Mouse (Mus musculus): ENCODE data around the gene Cfap100. TPM values are rescaled to one million over a fixed set of nuclear protein-coding genes. Genes with fewer than 3 reads are reported as not detected.

The Cfap100 gene
- polyA plus RNA-seq, 1 experiment from 2014 or later, result 0.44 TPM

DNA sequence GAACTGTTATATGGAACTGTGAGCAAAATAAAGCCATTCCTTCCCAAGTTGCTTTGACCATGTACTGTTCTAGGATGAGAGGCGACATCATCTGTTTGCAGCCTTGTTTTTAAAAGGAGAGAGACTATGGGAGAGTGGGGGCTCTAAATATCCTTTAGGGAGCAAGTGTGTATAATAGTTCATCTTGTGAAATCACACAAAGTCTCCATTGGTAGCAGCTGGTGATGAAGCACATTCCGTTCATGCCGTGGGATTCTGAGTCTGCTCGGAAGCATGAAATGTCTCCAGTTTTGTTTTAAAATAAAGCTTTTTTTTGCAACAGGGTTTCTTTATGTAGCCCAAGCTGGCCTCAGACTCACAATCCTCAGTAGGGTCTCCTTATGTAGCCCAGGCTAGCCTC is 2.6 kb downstream of the Cfap100 start:
- 60% methylated on average over 4 of the region's 4 CpGs for WGBS
- Histone ChIP-seq H3K9me3 (no peaks in the 10 kb centered on the region), H3K4me1 (peaks cover 15% of the 10 kb centered on the region; the same call in 1 of the 2 replicates), H3K4me2 (no peak overlapping the region), H3K4me3 (no peak overlapping the region), H3K27me3 (peaks cover 16% of the 10 kb centered on the region), H3K27ac (no peak overlapping the region), H3K36me3 (no peaks in the 10 kb centered on the region), H3K9ac (no peak overlapping the region)
- ATAC-seq (ENCODE audit: insufficient number of reproducible peaks, low FRiP score, low TSS enrichment, low read depth), result no peak

GRCm38 (mm10) chr6:90425361-90425760 is 3.2 kb downstream of the Cfap100 start:
- WGBS, result 77% methylated on average over 3 of the region's 3 CpGs
- peaks cover 16% of the 10 kb centered on the region for H3K27me3 ChIP-seq
- H3K9ac ChIP-seq, result no peak overlapping the region
- no peak overlapping the region for H3K27ac ChIP-seq
- no peak overlapping the region for H3K4me3 ChIP-seq
- no peak overlapping the region for H3K4me2 ChIP-seq
- no peaks in the 10 kb centered on the region for H3K9me3 ChIP-seq
- ATAC-seq (ENCODE audit: insufficient number of reproducible peaks, low FRiP score, low TSS enrichment, low read depth), result no peak
- H3K36me3 ChIP-seq, result no peaks in the 10 kb centered on the region
- H3K4me1 ChIP-seq, result peaks cover 15% of the 10 kb centered on the region; the same call in 1 of the 2 replicates

DNA sequence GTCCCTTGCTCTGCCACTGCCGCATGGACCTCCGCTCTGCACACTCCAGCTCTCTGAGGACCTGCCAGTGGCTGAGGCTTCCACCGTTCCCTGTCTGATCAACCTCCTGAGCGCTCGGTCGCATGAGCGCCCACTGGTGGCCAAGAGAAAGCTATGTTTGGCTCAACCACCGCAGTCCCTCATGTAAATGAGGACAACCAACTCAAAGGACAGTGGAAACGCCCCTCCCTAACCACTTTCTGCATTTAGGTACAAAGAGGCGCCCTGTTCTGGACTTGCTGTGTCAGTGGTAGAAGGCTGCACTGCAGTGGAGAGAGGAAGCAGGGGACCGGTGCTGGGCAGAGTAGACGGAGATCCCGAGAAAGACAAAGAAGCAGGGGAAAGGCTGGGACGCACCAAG is 6.0 kb downstream of the Cfap100 start:
- peaks cover 10% of the 10 kb centered on the region; the same call in 1 of the 2 replicates for H3K4me1 ChIP-seq
- 0 out of 2 replicates have a peak overlapping the region, but pooled peaks have one; percentile 15 for H3K4me3 ChIP-seq
- H3K4me2 ChIP-seq, result peak overlapping the region; percentile 45
- H3K27ac ChIP-seq, result no peak overlapping the region
- H3K9ac ChIP-seq, result no peak overlapping the region
- WGBS, result 8% methylated on average over 14 of the region's 14 CpGs
- H3K36me3 ChIP-seq, result no peaks in the 10 kb centered on the region
- ATAC-seq (ENCODE audit: insufficient number of reproducible peaks, low FRiP score, low TSS enrichment, low read depth), result peak; percentile 45; the same call in 1 of the 2 replicates
- H3K9me3 ChIP-seq, result no peaks in the 10 kb centered on the region
- H3K27me3 ChIP-seq, result peaks cover 13% of the 10 kb centered on the region

GRCm38 (mm10) chr6:90411926-90412325 is 16.7 kb downstream of the Cfap100 start:
- WGBS, result 81% methylated on average over 7 of the region's 7 CpGs

DNA sequence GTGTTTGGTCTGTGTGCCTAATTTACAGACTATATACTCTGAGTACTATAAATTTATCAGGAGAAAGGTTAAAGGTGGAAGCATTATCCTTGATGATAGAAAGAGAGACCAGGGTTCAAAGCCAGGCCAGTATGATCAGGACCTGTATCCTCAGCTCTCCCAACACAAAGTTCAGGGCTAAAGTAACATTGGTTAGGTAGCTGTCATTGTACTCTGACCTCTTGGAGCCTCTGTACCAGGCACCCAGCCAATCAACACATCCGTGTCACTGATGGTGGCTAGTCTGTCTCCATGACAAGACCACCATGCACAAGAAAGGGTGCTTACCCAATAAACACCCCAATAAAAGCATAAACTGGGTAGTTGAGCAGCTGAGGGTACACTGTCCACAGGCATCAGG is 17.6 kb downstream of the Cfap100 start:
- ATAC-seq (ENCODE audit: insufficient number of reproducible peaks, low FRiP score, low TSS enrichment, low read depth), result no peak
- Histone ChIP-seq H3K27ac (no peak overlapping the region), H3K36me3 (no peaks in the 10 kb centered on the region), H3K4me1 (no peaks in the 10 kb centered on the region), H3K9me3 (no peaks in the 10 kb centered on the region), H3K4me2 (no peak overlapping the region), H3K4me3 (no peak overlapping the region), H3K9ac (no peak overlapping the region), H3K27me3 (no peaks in the 10 kb centered on the region)
- 75% methylated on average over 1 of the region's 1 CpGs for WGBS

More at GRCm38 (mm10) chr6:90411926-90412325, 16.7 kb downstream of the Cfap100 start:
- Histone ChIP-seq H3K4me2 (no peak overlapping the region), H3K36me3 (no peaks in the 10 kb centered on the region), H3K4me1 (no peaks in the 10 kb centered on the region), H3K27me3 (no peaks in the 10 kb centered on the region), H3K4me3 (no peak overlapping the region), H3K9me3 (no peaks in the 10 kb centered on the region), H3K9ac (no peak overlapping the region), H3K27ac (no peak overlapping the region)
- ATAC-seq (ENCODE audit: insufficient number of reproducible peaks, low FRiP score, low TSS enrichment, low read depth), result no peak

DNA sequence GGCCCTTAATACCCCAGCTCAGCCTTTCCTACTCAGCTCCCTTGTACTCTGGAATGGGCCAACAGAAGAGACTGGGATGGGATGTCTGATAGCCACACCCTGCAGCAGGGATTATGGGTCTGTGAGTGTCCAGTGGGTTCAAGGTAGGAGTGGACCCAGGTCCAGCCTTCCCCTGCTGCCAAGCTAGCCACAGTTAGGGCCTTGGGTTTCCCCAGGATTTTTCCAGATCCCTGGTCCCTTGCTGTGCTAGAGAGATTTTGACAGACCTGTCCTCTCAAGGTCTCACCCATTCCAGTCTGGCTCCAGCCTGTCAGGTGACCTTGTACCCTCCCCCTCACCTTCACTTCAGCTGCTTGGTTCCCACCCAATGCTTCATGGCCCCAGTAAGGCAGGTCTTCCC is 20.0 kb downstream of the Cfap100 start:
- H3K4me1 ChIP-seq, result no peaks in the 10 kb centered on the region
- no peaks in the 10 kb centered on the region for H3K9me3 ChIP-seq
- no peak overlapping the region for H3K4me3 ChIP-seq
- no peak overlapping the region for H3K4me2 ChIP-seq
- H3K27ac ChIP-seq, result no peak overlapping the region
- no peak for ATAC-seq (ENCODE audit: insufficient number of reproducible peaks, low FRiP score, low TSS enrichment, low read depth)
- peaks cover 7% of the 10 kb centered on the region; the same call in 1 of the 2 replicates for H3K36me3 ChIP-seq
- no peaks in the 10 kb centered on the region for H3K27me3 ChIP-seq
- H3K9ac ChIP-seq, result no peak overlapping the region

GRCm38 (mm10) chr6:90397291-90397690 is 31.3 kb downstream of the Cfap100 start:
- H3K4me1 ChIP-seq, result no peaks in the 10 kb centered on the region
- no peak overlapping the region for H3K4me2 ChIP-seq
- H3K36me3 ChIP-seq, result peaks cover 48% of the 10 kb centered on the region
- no peak overlapping the region for H3K9ac ChIP-seq
- no peak overlapping the region for H3K4me3 ChIP-seq
- no peaks in the 10 kb centered on the region for H3K9me3 ChIP-seq
- 85% methylated on average over 3 of the region's 3 CpGs for WGBS
- H3K27ac ChIP-seq, result no peak overlapping the region
- no peak for ATAC-seq (ENCODE audit: insufficient number of reproducible peaks, low FRiP score, low TSS enrichment, low read depth)
- H3K27me3 ChIP-seq, result no peaks in the 10 kb centered on the region

DNA sequence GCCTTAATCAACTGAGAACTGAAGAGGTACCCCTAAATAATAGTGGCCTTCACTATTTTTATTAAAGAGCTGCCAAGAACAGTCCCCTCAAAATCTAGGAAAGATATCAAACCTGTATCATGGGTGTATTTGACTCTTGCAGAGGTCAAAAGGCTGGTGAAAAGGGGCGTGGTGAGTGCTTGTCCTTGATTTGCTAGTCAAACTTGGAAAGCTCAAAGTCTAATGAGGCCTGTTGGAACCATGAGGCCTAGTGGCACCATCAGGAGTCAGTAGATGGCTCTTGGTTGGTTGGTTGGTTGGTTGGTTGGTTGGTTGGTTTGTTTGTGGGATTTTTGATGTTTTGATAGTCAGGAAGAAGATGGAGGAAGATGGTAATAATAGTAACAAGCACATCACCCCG is 32.8 kb downstream of the Cfap100 start:
- H3K4me2 ChIP-seq, result no peak overlapping the region
- H3K27ac ChIP-seq, result no peak overlapping the region
- H3K36me3 ChIP-seq, result peaks cover 50% of the 10 kb centered on the region
- H3K9ac ChIP-seq, result no peak overlapping the region
- no peak overlapping the region for H3K4me3 ChIP-seq
- no peaks in the 10 kb centered on the region for H3K4me1 ChIP-seq
- H3K9me3 ChIP-seq, result no peaks in the 10 kb centered on the region
- H3K27me3 ChIP-seq, result no peaks in the 10 kb centered on the region
- 94% methylated on average over 2 of the region's 2 CpGs for WGBS
- ATAC-seq (ENCODE audit: insufficient number of reproducible peaks, low FRiP score, low TSS enrichment, low read depth), result no peak

GRCm38 (mm10) chr6:90393948-90394347 is 34.6 kb downstream of the Cfap100 start:
- ATAC-seq (ENCODE audit: insufficient number of reproducible peaks, low FRiP score, low TSS enrichment, low read depth), result no peak

GRCm38 (mm10) chr6:90390629-90391028 is 38.0 kb downstream of the Cfap100 start:
- no peak overlapping the region for H3K4me3 ChIP-seq
- ATAC-seq (ENCODE audit: insufficient number of reproducible peaks, low FRiP score, low TSS enrichment, low read depth), result no peak
- no peak overlapping the region for H3K27ac ChIP-seq
- no peak overlapping the region for H3K9ac ChIP-seq
- no peaks in the 10 kb centered on the region for H3K9me3 ChIP-seq
- no peaks in the 10 kb centered on the region for H3K4me1 ChIP-seq
- H3K36me3 ChIP-seq, result peaks cover 65% of the 10 kb centered on the region
- no peaks in the 10 kb centered on the region for H3K27me3 ChIP-seq
- no peak overlapping the region for H3K4me2 ChIP-seq
- 79% methylated on average over 4 of the region's 4 CpGs for WGBS

More at GRCm38 (mm10) chr6:90393948-90394347, 34.6 kb downstream of the Cfap100 start:
- Histone ChIP-seq H3K36me3 (peaks cover 59% of the 10 kb centered on the region), H3K4me3 (no peak overlapping the region), H3K27me3 (no peaks in the 10 kb centered on the region), H3K4me1 (no peaks in the 10 kb centered on the region), H3K4me2 (no peak overlapping the region), H3K9ac (no peak overlapping the region), H3K9me3 (no peaks in the 10 kb centered on the region), H3K27ac (no peak overlapping the region)
- 51% methylated on average over 3 of the region's 3 CpGs for WGBS

DNA sequence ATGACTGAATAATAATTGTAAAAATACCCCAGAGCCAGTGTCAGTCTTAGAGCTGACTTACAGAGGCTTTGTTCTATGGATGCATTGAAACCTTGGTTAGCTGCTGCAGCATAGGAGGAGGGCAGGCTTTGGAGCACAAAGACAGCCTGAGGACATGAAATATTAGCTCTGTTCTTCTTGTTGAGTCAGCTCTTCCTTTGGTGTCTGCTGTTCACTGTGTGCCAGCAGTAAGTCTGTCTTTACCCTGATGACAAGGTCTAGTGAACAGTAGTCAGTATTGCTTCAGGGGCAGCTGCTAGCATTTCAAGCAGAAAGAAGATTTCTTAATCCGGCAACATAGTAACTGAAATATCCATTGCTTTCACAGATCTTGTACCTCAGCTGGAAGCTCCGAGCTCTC is 47.1 kb downstream of the Cfap100 start:
- no peaks in the 10 kb centered on the region for H3K4me1 ChIP-seq
- 76% methylated on average over 2 of the region's 2 CpGs for WGBS
- H3K27ac ChIP-seq, result no peak overlapping the region
- no peaks in the 10 kb centered on the region for H3K9me3 ChIP-seq
- H3K4me3 ChIP-seq, result no peak overlapping the region
- no peak overlapping the region for H3K9ac ChIP-seq
- no peak for ATAC-seq (ENCODE audit: insufficient number of reproducible peaks, low FRiP score, low TSS enrichment, low read depth)
- H3K4me2 ChIP-seq, result no peak overlapping the region
- peaks cover 87% of the 10 kb centered on the region for H3K36me3 ChIP-seq
- H3K27me3 ChIP-seq, result no peaks in the 10 kb centered on the region

- ATAC-seq (ENCODE audit: insufficient number of reproducible peaks, low FRiP score, low TSS enrichment, low read depth), result no peak
- no peak overlapping the region for H3K9ac ChIP-seq
- H3K4me3 ChIP-seq, result no peak overlapping the region
- H3K9me3 ChIP-seq, result no peaks in the 10 kb centered on the region
- 95% methylated on average over 2 of the region's 2 CpGs for WGBS
- H3K4me1 ChIP-seq, result 0 out of 2 replicates have a peak, but pooled peaks cover under 1% of the 10 kb centered on the region
- H3K36me3 ChIP-seq, result peaks cover 89% of the 10 kb centered on the region
- H3K27ac ChIP-seq, result no peak overlapping the region
- no peak overlapping the region for H3K4me2 ChIP-seq
- H3K27me3 ChIP-seq, result no peaks in the 10 kb centered on the region
Observed at GRCm38 (mm10) chr6:90377708-90378107, 50.9 kb downstream of the Cfap100 start.

DNA sequence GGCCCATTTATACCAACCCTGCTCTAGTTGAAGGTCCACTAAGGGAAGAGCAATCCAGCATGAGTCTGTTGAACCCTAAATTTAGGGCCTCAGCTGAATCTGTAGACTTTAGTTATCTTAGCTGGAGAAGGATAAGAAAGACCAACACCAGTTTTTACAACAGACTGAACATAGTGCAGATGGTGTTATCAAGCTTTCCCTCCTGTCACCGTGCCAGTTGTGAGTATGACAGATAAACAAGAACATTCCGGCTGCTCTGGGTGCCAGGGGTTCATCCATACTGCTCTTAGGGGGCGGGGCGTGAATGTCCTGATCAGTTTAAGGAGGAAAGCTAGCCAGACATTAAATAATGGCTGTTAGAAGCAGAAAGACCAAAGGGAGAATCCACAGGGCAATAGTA is 54.0 kb downstream of the Cfap100 start:
- peaks cover 21% of the 10 kb centered on the region for H3K4me1 ChIP-seq
- H3K9ac ChIP-seq, result no peak overlapping the region
- no peak for ATAC-seq (ENCODE audit: insufficient number of reproducible peaks, low FRiP score, low TSS enrichment, low read depth)
- no peak overlapping the region for H3K4me2 ChIP-seq
- H3K9me3 ChIP-seq, result no peaks in the 10 kb centered on the region
- H3K27ac ChIP-seq, result no peak overlapping the region
- H3K36me3 ChIP-seq, result peaks cover 66% of the 10 kb centered on the region
- H3K4me3 ChIP-seq, result no peak overlapping the region
- H3K27me3 ChIP-seq, result no peaks in the 10 kb centered on the region
- 92% methylated on average over 4 of the region's 4 CpGs for WGBS

All from limb, embryonic 15.5 days (tissue).